Mouse (Mus musculus): ENCODE results near the gene Cpt1b. TPM values are rescaled to one million over a fixed set of nuclear protein-coding genes. Genes with fewer than 3 reads are reported as not detected.
"Not testable (repeated sequence)": the region's sequence is repeated elsewhere in the genome, so short reads cannot be mapped to it uniquely, and the experiment has no call there.

The Cpt1b gene
- total RNA-seq, 1 experiment from 2014 or later, result 6.3 TPM

DNA sequence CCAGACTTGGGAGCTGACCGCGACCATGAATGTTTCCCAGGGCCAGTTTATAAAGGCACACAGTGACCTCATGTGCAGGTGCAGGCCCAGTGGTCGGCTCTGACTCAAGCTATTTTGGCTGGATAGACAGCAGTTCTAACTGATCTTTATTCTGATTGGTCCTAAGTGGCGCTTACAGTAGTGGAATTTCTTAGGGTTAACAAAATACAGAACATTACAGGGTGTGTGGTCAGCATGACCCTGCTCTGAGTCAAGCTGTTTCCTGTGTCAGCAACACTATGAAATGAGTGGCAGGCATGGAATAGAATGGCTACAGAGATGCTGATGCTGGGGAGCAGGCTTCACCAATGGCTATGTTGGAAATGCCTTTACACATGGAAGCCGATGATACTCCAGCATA is 10.2 kb upstream of the Cpt1b start:
- no peak for ATAC-seq (ENCODE audit: extremely low read depth, insufficient number of reproducible peaks, low FRiP score, poor library complexity, severe bottlenecking)

DNA sequence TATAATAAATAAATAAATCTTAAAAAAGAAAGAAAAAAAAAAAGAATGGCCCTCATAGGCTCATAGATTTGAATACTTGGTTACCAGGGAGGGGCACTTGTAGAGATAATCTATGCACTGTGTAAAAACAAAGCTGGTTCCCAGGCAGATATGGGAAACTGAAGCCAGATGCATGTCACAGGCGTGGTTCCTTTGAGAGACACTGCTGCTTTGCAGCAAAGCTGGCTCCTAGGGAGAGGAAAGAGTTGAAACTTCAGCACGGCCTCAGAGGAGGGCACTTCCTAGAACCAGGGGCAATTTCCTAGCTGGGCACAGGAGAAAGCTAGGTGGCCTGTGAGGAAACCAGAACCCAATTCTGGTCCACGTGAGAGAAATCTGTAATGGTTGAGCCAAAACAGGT is 8.5 kb upstream of the Cpt1b start:
- ATAC-seq (ENCODE audit: extremely low read depth, insufficient number of reproducible peaks, low FRiP score, poor library complexity, severe bottlenecking), result no peak

DNA sequence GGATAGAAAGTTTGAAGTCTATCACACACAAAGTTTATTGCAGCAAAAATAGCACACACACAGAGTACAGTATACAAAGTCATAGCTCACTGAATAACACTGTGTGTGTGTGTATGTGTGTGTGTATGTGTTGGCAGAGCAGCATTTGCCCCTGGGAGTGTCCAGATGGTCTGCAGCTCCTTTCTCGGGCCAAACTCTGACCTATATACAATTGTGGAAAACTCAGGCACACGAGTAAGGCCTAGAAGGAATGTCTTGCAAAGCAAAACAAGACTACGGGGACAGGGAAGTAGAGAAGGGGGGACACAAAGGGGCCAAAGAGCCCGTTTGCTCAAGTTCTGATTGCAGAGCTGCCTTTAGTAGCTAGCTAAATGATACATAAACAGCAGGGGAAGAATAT is 7.3 kb upstream of the Cpt1b start:
- ATAC-seq (ENCODE audit: extremely low read depth, insufficient number of reproducible peaks, low FRiP score, poor library complexity, severe bottlenecking), result no peak

DNA sequence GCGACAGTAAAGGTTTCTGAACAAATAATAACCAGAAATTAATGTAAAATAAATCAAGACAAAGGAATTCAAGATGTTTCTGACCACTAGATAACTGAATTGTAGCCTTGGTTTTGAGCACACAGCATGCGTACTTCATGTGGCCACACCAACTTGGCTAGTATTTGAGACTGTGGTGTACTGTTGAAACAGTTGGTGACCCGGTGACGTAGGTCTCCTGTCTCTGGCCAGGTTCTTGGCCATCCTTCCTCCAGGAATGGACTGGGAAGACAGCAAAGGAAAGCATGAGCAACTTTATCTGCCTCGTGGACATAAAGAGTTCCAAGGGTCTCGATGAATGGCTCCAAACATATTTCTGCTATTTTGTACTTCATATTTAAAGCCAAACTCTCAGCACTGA is 6.1 kb upstream of the Cpt1b start:
- no peak for ATAC-seq (ENCODE audit: extremely low read depth, insufficient number of reproducible peaks, low FRiP score, poor library complexity, severe bottlenecking)

DNA sequence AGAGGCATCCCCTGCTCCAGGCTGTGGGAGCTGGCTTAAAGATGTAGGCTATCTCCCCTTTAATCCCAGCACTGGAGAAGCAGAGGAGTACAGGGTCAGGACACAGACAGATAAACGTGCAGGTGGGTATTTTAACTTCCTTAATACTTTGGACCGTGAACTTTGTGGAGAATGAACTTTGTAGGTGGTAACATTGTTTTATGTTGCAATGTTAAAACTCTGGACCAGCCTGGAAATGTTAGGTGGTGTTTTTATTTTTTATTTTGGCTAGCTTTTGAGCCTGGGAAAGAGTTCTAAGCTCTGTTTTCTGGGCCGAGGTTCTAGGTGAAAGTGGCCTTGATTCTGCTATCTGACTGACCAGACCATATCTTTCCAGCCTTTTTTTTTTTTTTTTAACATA is 5.6 kb upstream of the Cpt1b start:
- ATAC-seq (ENCODE audit: extremely low read depth, insufficient number of reproducible peaks, low FRiP score, poor library complexity, severe bottlenecking), result no peak

DNA sequence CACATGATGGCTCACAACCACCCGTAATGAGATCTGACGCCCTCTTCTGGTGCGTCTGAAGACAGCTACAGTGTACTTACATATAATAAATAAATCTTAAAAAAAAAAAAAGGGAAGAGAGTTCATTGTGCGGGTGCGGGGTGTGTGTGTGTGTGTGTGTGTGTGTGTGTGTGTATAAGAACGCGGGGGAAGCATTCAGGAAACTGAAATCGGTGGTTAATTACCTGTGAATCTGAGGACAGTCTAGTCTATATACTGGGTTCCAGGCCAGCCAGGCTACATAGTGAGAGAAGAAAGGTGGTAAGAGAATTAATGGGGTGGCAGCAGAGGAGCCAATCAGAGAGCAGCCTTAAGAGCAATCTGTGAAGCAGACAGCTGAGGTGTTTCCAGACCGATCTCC is 5.1 kb upstream of the Cpt1b start:
- ATAC-seq (ENCODE audit: extremely low read depth, insufficient number of reproducible peaks, low FRiP score, poor library complexity, severe bottlenecking), result not testable (repeated sequence)

DNA sequence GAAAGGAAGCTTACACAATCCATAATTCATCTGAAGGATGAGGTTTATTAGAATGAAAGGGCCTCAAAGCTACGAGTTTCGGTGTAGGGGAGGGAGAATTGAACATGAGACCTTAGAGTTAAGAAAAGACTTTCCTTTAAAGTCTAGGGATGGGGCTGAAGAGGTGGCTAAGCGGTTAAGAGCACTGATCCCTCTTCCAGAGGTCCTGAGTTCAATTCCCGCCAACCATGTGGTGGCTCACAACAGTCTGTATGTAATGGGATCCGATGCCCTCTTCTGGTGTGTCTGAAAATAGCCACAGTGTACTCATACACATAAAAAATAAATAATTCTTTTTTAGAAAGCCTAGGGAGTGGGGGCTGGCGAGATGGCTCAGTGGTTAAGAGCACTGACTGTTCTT is 4.7 kb upstream of the Cpt1b start:
- no peak for ATAC-seq (ENCODE audit: extremely low read depth, insufficient number of reproducible peaks, low FRiP score, poor library complexity, severe bottlenecking)

DNA sequence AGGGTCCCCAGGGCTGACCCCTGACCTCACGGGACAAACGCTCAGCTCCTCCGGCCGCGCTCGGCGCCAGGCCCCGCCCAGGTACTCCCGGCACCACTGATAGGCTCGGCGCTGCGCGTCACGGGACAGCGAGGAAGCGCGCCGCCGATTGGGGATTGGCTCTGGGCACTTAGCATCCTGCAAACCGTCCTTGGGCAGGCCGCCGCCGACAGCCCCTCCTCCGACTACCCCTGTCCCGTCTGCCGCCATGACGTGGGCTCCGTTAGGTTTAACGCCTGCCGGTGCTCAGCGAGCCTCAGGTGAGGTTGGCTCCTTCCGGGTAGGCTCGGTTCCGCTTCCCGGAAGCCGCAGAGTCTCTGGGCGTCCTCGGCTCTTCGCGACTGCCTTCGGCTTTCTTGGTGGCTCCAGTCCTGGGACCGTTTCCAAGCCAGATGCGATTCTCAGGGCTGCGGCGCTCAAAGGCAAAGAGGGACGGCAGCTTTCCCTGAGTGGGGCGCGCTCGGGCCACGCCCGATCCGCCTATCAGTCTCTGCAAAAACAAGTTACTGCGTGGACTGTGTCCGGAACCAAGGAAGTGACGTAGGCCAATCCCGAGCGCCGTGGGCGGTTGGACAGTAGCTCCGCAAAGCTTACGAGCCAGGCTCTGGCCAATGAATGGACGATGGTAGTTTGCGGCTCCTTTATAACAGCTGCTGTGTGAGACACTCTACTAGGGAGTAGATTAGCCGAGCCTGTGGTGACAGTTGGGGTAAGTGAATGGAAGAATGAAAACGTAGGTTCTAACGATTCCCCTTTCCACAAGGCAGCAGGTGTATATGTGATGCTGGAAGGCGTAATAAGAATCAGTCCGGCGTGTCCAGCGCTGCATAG is 3.9 kb upstream of the Cpt1b start, which contains the start of the genes C730034F03Rik, Gm44502 and Chkb:
Gene C730034F03Rik (plus strand): TSS at position 238 of the 870 bp plus-strand sequence.
Gene Gm44502 (minus strand): TSS at position 345 of the 870 bp plus-strand sequence.
Gene Chkb (minus strand): TSS at position 557 of the 870 bp plus-strand sequence.
- peak; percentile 78 for ATAC-seq (ENCODE audit: extremely low read depth, insufficient number of reproducible peaks, low FRiP score, poor library complexity, severe bottlenecking)

DNA sequence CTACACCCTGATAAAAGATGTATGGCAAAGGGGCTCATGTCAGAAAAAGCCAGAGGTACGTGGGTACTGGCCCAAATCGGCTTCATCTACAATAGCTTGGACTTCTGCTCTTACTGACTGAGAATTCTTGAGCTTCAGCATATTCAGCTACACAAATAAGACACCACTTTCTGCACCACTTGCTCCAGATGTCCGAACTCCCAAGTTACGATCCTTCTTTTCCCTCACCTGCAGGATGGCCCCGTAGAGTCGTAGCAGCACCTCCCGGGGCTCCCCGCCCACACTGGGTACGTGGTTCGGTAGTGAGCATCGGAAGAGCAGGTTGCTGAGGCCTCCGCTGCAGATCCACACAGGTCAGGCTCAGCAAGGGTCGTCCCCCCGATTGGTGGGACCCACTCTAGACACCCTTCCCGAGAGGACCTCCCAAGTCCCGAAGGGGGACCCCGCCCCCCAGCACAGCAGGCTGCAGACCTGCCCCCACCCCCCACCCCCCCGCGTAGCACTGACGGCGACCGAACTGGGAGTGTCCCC is 3.2 kb upstream of the Cpt1b start:
- ATAC-seq (ENCODE audit: extremely low read depth, insufficient number of reproducible peaks, low FRiP score, poor library complexity, severe bottlenecking), result no peak

DNA sequence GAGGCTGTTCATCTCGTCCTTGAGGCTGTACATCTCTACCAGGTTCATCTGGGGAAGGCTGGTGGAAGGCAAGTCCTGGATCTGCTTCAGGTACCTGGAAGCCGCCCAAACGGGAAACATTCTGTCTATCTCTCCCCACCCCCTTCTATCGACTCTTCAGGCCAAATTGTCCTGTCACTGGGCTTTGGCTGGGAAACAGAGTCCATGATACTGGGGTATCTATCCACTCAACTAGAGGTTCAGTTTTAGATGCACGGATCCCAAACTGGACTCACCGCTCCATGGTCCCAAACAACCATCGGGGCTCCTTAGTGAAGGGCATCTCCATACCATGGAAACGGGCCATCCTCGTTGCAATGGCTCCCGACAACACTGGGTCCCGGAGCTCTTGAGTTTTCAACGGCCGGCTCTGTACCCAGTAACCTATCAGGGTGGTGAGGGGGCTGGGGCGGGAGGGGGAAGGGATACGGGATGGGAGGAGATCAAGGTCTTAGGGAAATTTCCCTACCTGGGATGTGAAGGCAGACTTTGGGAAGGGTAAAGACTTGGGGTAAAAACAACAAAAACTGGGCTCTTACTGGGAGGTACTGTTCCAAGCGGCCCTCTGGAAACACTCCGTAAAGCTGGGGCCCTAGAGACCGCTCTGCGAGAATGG is 2.6 kb upstream of the Cpt1b start:
- ATAC-seq (ENCODE audit: extremely low read depth, insufficient number of reproducible peaks, low FRiP score, poor library complexity, severe bottlenecking), result no peak

DNA sequence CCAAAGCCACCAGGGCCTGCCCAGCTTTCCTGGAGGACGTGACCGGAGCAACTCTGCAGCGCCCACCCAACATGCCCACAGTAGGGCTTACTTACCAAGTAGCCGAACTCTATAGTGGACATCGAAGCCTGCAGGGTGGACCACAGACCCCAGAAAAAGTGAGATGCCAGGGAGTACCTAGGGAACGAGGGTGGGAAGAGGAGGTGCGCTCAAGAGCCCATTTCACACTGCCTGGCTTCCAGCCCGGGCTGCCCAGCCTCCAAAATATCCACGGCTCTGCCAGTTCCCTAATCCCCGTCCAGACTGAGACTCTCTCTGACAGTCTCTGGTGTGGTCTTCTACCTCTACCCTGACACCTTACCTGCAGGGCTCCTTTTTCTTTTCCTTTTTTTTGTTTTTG is 1.1 kb upstream of the Cpt1b start:
- ATAC-seq (ENCODE audit: extremely low read depth, insufficient number of reproducible peaks, low FRiP score, poor library complexity, severe bottlenecking), result no peak

DNA sequence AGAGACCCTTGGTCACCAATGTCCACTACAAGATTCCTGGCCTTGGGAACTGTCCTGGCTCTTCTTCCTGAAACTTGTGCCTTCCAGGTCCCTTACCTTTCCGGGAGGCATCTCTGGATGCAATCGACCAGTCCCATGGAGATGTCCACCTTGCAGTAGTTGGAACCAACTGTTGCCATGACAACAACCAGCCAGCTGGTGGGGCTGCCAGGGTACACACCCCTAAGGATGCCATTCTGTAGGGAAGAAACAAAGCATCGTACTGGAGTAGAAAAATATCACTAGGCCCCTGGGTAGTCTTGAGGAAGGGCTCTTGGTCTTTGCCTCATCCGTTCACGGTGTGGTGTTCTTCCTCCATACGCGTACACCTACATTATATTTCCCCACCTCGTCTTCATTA is 1.0 kb downstream of the Cpt1b start:
- ATAC-seq (ENCODE audit: extremely low read depth, insufficient number of reproducible peaks, low FRiP score, poor library complexity, severe bottlenecking), result no peak

DNA sequence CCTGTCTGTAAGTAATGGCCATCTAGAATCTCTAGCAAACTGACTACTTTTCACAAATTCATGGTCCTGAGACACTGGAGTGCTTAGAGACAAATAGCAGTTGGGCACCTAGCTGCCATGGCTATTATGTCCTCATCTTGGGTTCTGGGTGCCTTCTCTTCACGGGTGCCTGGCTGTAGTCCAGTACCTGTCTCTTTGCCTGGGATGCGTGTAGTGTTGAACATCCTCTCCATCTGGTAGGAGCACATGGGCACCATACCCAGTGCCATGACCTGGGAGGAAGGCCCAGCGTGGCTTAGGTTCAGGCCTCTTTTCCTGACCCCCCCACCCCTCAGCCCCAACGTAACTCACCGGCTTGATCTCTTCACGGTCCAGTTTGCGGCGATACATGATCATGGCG is 3.7 kb downstream of the Cpt1b start:
- no peak for ATAC-seq (ENCODE audit: extremely low read depth, insufficient number of reproducible peaks, low FRiP score, poor library complexity, severe bottlenecking)

DNA sequence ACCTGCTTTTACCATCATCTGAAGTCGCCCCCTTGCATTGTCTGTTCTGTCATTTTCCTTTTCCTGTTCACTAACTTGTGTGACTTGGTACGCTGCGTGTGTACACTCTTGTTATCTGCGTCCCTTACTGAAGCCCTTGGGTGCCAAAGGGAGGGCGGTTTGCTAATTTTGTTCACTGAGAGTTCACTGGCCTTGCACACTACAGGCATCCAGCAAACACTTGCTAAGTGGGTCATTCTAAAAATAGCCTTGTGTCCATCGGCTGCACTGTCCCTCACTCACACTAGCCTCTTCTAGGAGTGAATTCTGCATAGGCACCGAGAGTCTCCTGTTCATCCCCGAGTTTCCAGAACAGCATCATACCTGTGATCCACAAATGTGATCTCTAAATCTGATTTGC is 10.4 kb downstream of the Cpt1b start:
- ATAC-seq (ENCODE audit: extremely low read depth, insufficient number of reproducible peaks, low FRiP score, poor library complexity, severe bottlenecking), result no peak

DNA sequence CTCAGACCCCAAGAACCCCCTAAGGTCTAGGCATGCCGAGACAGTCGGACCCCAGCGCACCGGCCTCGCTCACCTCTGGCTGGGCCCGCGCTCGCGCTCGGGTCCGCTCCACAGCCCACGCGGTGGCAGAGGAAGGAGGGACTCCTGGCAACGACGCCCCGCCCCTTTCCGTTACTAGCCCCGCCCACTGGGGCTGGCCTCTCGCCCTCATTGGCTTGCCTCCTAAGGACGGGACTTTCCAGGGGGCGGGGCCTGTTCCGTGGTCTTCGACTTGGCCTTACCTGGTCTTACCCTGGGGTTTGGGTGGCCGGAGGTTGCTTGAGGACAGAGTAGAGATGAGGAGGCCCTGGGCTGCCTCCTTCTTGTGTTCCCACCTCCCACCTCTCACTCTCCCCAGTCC is 15.5 kb downstream of the Cpt1b start, which contains the start of gene Syce3:
Gene Syce3 (minus strand): TSS at position 386 of the 400 bp plus-strand sequence.
- ATAC-seq (ENCODE audit: extremely low read depth, insufficient number of reproducible peaks, low FRiP score, poor library complexity, severe bottlenecking), result no peak

DNA sequence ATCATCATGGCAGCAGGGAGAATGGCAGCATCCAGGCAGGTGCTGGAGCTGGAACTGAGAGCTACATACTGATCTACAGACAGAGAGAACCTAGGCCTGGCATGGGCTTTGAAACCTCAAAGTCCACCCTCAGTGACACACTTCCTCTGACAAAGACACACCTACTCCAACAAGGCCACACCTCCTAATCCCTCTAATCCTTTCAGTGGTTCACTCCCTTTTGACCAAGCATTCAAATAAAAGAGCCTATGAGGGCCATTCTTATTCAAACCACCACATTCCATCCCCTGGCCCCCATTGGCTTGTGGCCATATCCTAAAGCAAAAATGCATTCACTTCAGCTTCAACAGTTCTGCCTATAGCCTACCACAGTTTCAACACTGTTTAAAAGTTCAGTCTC is 19.0 kb downstream of the Cpt1b start:
- no peak for ATAC-seq (ENCODE audit: extremely low read depth, insufficient number of reproducible peaks, low FRiP score, poor library complexity, severe bottlenecking)

DNA sequence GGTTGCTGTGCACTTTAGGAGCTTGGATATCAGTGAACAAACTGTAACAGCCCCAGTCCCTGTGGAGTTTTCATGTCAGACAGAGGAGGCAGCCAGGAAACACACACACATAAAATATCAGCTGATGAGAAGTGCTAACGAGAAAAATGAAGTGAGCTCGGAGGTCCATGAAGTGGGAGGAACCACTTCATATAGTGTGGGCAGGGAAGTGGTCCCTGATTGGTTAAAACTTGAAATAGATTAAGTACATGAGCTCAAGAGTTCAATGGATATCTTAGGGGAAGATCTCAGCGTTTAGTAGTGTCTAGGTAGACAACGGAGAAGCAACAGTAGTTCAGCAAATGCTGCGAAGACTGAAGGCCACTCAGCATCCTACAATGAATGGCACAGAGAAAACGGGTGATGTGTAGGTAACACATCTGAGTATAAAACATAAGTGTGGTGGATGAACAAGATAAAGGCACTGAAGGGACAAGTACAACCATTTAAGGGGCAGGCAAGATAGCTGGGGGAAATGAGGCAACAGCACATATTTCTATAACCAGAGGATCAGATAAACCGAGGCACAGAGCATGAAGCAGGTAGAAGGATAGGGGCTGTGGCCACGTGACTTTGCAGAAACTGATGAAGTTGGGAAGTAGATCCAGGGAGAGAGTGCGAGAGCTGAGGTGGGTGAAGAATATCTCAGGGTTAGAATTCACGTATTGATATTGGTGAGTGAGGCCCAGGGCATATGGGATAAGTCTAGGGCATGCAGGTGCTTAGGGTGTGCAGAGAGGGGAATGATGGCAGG is 20.6 kb downstream of the Cpt1b start:
- ATAC-seq (ENCODE audit: extremely low read depth, insufficient number of reproducible peaks, low FRiP score, poor library complexity, severe bottlenecking), result no peak

DNA sequence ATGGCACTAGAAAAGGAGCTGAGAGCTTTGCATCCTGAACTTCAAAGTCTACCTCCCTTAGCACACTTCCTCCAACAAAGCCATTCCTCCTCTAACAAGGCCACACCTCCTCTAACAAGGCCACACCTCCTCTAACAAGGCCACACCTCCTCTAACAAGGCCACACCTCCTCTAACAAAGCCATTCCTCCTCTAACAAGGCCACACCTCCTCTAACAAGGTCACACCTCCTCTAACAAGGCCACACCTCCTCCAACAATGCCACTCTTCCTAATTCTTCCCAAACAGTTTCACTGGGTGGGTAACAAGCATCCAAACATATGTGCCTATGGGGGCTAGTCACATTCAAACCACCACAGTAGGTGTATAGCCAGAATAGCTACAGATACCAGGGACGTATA is 23.2 kb downstream of the Cpt1b start:
- no peak for ATAC-seq (ENCODE audit: extremely low read depth, insufficient number of reproducible peaks, low FRiP score, poor library complexity, severe bottlenecking)

DNA sequence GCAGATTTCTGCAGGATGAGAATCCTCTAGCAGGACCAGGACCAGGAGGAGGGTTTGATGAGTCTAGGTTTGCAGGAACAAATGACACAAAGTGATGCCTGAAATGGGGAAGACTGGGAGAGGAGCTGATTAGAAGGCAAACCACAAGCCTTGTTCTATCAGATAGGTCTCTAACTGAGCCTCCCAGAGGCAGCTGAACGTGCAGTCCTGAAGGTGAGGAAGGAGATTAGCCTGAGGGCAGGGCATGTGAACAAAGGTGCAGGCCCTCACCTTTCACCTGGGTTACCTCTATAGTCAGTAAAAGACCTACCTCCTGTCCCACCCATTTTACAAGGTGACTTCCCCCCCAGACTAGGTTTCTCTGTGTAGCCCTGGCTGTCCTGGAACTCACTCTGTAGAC is 25.9 kb downstream of the Cpt1b start:
- ATAC-seq (ENCODE audit: extremely low read depth, insufficient number of reproducible peaks, low FRiP score, poor library complexity, severe bottlenecking), result no peak
